Mouse (Mus musculus): ENCODE measurements at regions not wholly inside any gene's neighbourhood (a gene's known extent, or its start where the extent isn't known, plus 50 kb on each side); places are given as distances from the start of the nearest gene placed in this dataset.
"Not testable (repeated sequence)": the region's sequence is repeated elsewhere in the genome, so short reads cannot be mapped to it uniquely, and the experiment has no call there.

- H3K4me3 ChIP-seq (ENCODE audit: insufficient read depth, low read depth, low read length), result no peak overlapping the region
- no peaks in the 10 kb centered on the region for H3K27me3 ChIP-seq (ENCODE audit: control insufficient read depth, insufficient read depth, low read length)
- no peaks in the 10 kb centered on the region for H3K79me2 ChIP-seq (ENCODE audit: control insufficient read depth, insufficient read depth, low read length)
- H3K4me1 ChIP-seq (ENCODE audit: control insufficient read depth, insufficient read depth, low read length), result no peaks in the 10 kb centered on the region
- TF ChIP-seq CTCF (IDR thresholded peaks at IDR 0.05; ENCODE audit: low read depth, low read length) (no peak), POLR2A (IDR thresholded peaks at IDR 0.05; ENCODE audit: extremely low read depth, insufficient read depth, low read length) (no peak)
- no peak overlapping the region for H3K9ac ChIP-seq (ENCODE audit: low read depth, low read length)
- 84% methylated on average over 10 of the region's 10 CpGs for WGBS
- no peak overlapping the region for H3K27ac ChIP-seq (replicated peaks; ENCODE audit: insufficient read depth, low read depth, low read length)
- no peaks in the 10 kb centered on the region for H3K36me3 ChIP-seq (ENCODE audit: control insufficient read depth, insufficient read depth, low read length)
- no peak for DNase-seq (ENCODE audit: extremely low read depth, low read depth, low spot score)
These were observed 229.1 kb downstream of the Enc1 start for GRCm38 (mm10) chr13:97469999-97470398.

GRCm38 (mm10) chr13:97468874-97469593 lies 228.1 kb downstream of the Enc1 start:
- no peak overlapping the region for H3K4me3 ChIP-seq (ENCODE audit: insufficient read depth, low read depth, low read length)
- no peak for DNase-seq (ENCODE audit: extremely low read depth, low read depth, low spot score)
- H3K9ac ChIP-seq (ENCODE audit: low read depth, low read length), result no peak overlapping the region
- no peak overlapping the region for H3K27ac ChIP-seq (replicated peaks; ENCODE audit: insufficient read depth, low read depth, low read length)
- TF ChIP-seq CTCF (IDR thresholded peaks at IDR 0.05; ENCODE audit: low read depth, low read length), result no peak
- TF ChIP-seq POLR2A (IDR thresholded peaks at IDR 0.05; ENCODE audit: extremely low read depth, insufficient read depth, low read length), result no peak
- no peaks in the 10 kb centered on the region for H3K79me2 ChIP-seq (ENCODE audit: control insufficient read depth, insufficient read depth, low read length)
- H3K4me1 ChIP-seq (ENCODE audit: control insufficient read depth, insufficient read depth, low read length), result no peaks in the 10 kb centered on the region
- no peaks in the 10 kb centered on the region for H3K27me3 ChIP-seq (ENCODE audit: control insufficient read depth, insufficient read depth, low read length)
- no peaks in the 10 kb centered on the region for H3K36me3 ChIP-seq (ENCODE audit: control insufficient read depth, insufficient read depth, low read length)
- 94% methylated on average over 10 of the region's 10 CpGs for WGBS

GRCm38 (mm10) chr13:97466585-97466984 lies 225.7 kb downstream of the Enc1 start:
- not testable (repeated sequence) for DNase-seq (ENCODE audit: extremely low read depth, low read depth, low spot score); H3K27ac ChIP-seq (replicated peaks; ENCODE audit: insufficient read depth, low read depth, low read length); H3K36me3 ChIP-seq (ENCODE audit: control insufficient read depth, insufficient read depth, low read length); H3K4me3 ChIP-seq (ENCODE audit: insufficient read depth, low read depth, low read length); H3K27me3 ChIP-seq (ENCODE audit: control insufficient read depth, insufficient read depth, low read length); H3K4me1 ChIP-seq (ENCODE audit: control insufficient read depth, insufficient read depth, low read length); H3K79me2 ChIP-seq (ENCODE audit: control insufficient read depth, insufficient read depth, low read length); H3K9ac ChIP-seq (ENCODE audit: low read depth, low read length)
- 95% methylated on average over 1 of the region's 1 CpGs for WGBS

GRCm38 (mm10) chr13:97463798-97464197 lies 222.9 kb downstream of the Enc1 start:
- TF ChIP-seq POLR2A (IDR thresholded peaks at IDR 0.05; ENCODE audit: extremely low read depth, insufficient read depth, low read length), result no peak
- TF ChIP-seq CTCF (IDR thresholded peaks at IDR 0.05; ENCODE audit: low read depth, low read length), result no peak
- Histone ChIP-seq H3K36me3 (ENCODE audit: control insufficient read depth, insufficient read depth, low read length) (no peaks in the 10 kb centered on the region), H3K27me3 (ENCODE audit: control insufficient read depth, insufficient read depth, low read length) (no peaks in the 10 kb centered on the region), H3K9ac (ENCODE audit: low read depth, low read length) (no peak overlapping the region), H3K27ac (replicated peaks; ENCODE audit: insufficient read depth, low read depth, low read length) (no peak overlapping the region), H3K4me3 (ENCODE audit: insufficient read depth, low read depth, low read length) (no peak overlapping the region), H3K4me1 (ENCODE audit: control insufficient read depth, insufficient read depth, low read length) (no peaks in the 10 kb centered on the region), H3K79me2 (ENCODE audit: control insufficient read depth, insufficient read depth, low read length) (no peaks in the 10 kb centered on the region)
- 84% methylated on average over 8 of the region's 8 CpGs for WGBS
- no peak for DNase-seq (ENCODE audit: extremely low read depth, low read depth, low spot score)

GRCm38 (mm10) chr13:97462884-97463235 lies 222.0 kb downstream of the Enc1 start:
- no peak overlapping the region for H3K9ac ChIP-seq (ENCODE audit: low read depth, low read length)
- H3K4me3 ChIP-seq (ENCODE audit: insufficient read depth, low read depth, low read length), result no peak overlapping the region
- DNase-seq (ENCODE audit: extremely low read depth, low read depth, low spot score), result no peak
- H3K27me3 ChIP-seq (ENCODE audit: control insufficient read depth, insufficient read depth, low read length), result no peaks in the 10 kb centered on the region
- no peak for TF ChIP-seq CTCF (IDR thresholded peaks at IDR 0.05; ENCODE audit: low read depth, low read length)
- H3K79me2 ChIP-seq (ENCODE audit: control insufficient read depth, insufficient read depth, low read length), result no peaks in the 10 kb centered on the region
- WGBS, result 87% methylated on average over 2 of the region's 2 CpGs
- no peaks in the 10 kb centered on the region for H3K4me1 ChIP-seq (ENCODE audit: control insufficient read depth, insufficient read depth, low read length)
- no peaks in the 10 kb centered on the region for H3K36me3 ChIP-seq (ENCODE audit: control insufficient read depth, insufficient read depth, low read length)
- H3K27ac ChIP-seq (replicated peaks; ENCODE audit: insufficient read depth, low read depth, low read length), result no peak overlapping the region

GRCm38 (mm10) chr13:97462110-97462883 lies 221.4 kb downstream of the Enc1 start:
- Histone ChIP-seq H3K4me3 (ENCODE audit: insufficient read depth, low read depth, low read length) (no peak overlapping the region), H3K9ac (ENCODE audit: low read depth, low read length) (no peak overlapping the region), H3K27me3 (ENCODE audit: control insufficient read depth, insufficient read depth, low read length) (no peaks in the 10 kb centered on the region), H3K36me3 (ENCODE audit: control insufficient read depth, insufficient read depth, low read length) (no peaks in the 10 kb centered on the region), H3K4me1 (ENCODE audit: control insufficient read depth, insufficient read depth, low read length) (no peaks in the 10 kb centered on the region), H3K27ac (replicated peaks; ENCODE audit: insufficient read depth, low read depth, low read length) (no peak overlapping the region), H3K79me2 (ENCODE audit: control insufficient read depth, insufficient read depth, low read length) (no peaks in the 10 kb centered on the region)
- 59% methylated on average over 13 of the region's 13 CpGs for WGBS
- TF ChIP-seq CTCF (IDR thresholded peaks at IDR 0.05; ENCODE audit: low read depth, low read length) (no peak), POLR2A (IDR thresholded peaks at IDR 0.05; ENCODE audit: extremely low read depth, insufficient read depth, low read length) (no peak)
- no peak for DNase-seq (ENCODE audit: extremely low read depth, low read depth, low spot score)

Measured in liver, adult 2 months (tissue).